Mouse (Mus musculus) granulocyte monocyte progenitor cell, adult 5-6 weeks (primary cell): ENCODE measurements at regions not wholly inside any gene's neighbourhood (a gene's known extent, or its start where the extent isn't known, plus 50 kb on each side); places are given as distances from the start of the nearest gene placed in this dataset.

ENCODE experiments used
- ATAC-seq: replicated peaks from 2 replicates; pipeline ENCODE4 v1.8.0; 2016; ENCODE audit warnings: mild to moderate bottlenecking, moderate TSS enrichment, inconsistent platforms; ENCODE audit not compliant: poor library complexity, severe bottlenecking

- no peak for ATAC-seq
These were observed 71.7 kb downstream of the Zfp945 start for GRCm38 (mm10) chr17:22795213-22795612.

DNA sequence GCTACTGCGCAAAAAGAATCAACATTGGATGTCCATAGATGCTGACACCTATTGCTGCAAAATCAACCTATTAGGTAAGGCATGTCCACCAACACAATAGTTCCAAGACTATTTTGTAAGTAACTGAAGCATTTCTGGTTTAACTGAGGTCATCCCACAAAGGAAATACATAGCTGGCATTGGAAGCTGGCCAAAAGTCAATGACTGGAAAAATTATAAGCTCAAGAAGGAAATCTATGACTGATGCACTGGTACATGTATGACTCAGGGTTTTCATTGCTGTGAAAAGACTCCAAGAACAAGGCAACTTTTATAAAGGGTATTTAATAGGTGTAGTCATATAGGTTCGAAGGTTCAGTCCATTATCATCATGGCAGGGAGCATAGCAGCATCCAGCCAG, 82.5 kb downstream of the Zfp945 start:
- no peak for ATAC-seq

GRCm38 (mm10) chr17:22745736-22746135, 121.2 kb downstream of the Zfp945 start:
- no peak for ATAC-seq

GRCm38 (mm10) chr17:22739581-22740178, 127.3 kb downstream of the Zfp945 start:
- peak; percentile 90 for ATAC-seq

DNA sequence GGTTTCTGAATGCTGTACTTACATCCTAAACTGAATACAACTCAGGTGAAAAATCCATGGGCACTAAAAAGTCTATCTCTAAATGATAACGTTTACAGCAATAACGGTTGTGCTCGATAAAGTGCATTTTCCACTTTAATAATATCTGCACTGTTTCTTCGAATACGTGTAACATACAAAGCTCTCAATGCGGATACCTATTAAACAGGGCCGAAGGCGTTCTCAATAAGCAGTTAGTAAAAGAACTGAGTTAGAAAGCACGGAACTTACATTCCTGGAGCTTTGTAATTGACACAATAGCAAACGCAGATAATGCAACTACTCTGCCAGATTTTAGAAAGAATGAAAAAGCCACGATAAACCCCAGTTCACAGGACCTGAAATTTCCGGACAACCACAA, 127.8 kb downstream of the Zfp945 start:
- no peak for ATAC-seq

- no peak for ATAC-seq
These were observed 130.6 kb downstream of the Zfp945 start for GRCm38 (mm10) chr17:22736360-22736759.
